Comparison of ENCODE assay signal across 17 mouse cellular contexts in genomic region chr10:54013143-54013791, GRCm38 (mm10).
DNase-seq lines count a peak whose midpoint lies in the region; ATAC-seq lines count a peak whose summit lies in the region.
"Had no signal": no experiment of that assay in that cellular context is flagged by ENCODE, and none has a peak within 500 bp of the region (broad histone marks: within the 10 kb centered on the region; RNA-seq: fewer than 3 reads in every experiment).

No protein-coding gene starts in this region.

- no peak overlapping the region for H3K9ac ChIP-seq in kidney, embryonic 14.5 days (ENCODE audit: low read depth, low read length)
- no peak overlapping the region for H3K9ac ChIP-seq in midbrain, embryonic 14.5 days (replicated peaks; ENCODE audit: low read length)
- no peak overlapping the region for H3K9ac ChIP-seq in midbrain, embryonic 11.5 days (ENCODE audit: low read length)
- no peak overlapping the region for H3K9ac ChIP-seq in midbrain, embryonic 16.5 days (ENCODE audit: low read depth, low read length)
- H3K9ac ChIP-seq: embryonic facial prominence, embryonic 12.5 days; forebrain, embryonic 15.5 days; heart, embryonic 12.5 days; hindbrain, embryonic 15.5 days had no signal

- H3K9me3 ChIP-seq in kidney, embryonic 14.5 days (ENCODE audit: control insufficient read depth, low read length), result no peaks in the 10 kb centered on the region
- no peaks in the 10 kb centered on the region for H3K9me3 ChIP-seq in midbrain, embryonic 14.5 days (ENCODE audit: control insufficient read depth, low read length)
- no peaks in the 10 kb centered on the region for H3K9me3 ChIP-seq in midbrain, embryonic 11.5 days (ENCODE audit: control insufficient read depth, low read length)
- no peaks in the 10 kb centered on the region for H3K9me3 ChIP-seq in midbrain, embryonic 16.5 days (replicated peaks; ENCODE audit: control insufficient read depth, low read length, poor library complexity, severe bottlenecking)
- H3K9me3 ChIP-seq: embryonic facial prominence, embryonic 12.5 days; forebrain, embryonic 15.5 days; heart, embryonic 12.5 days; hindbrain, embryonic 15.5 days had no signal

- DNase-seq in kidney, adult 9 months, result peak; percentile 23
- DNase-seq in midbrain, embryonic 14.5 days, result peak; percentile 61
- no peak for DNase-seq in midbrain, embryonic 11.5 days (ENCODE audit: low spot score, missing footprints)
- DNase-seq in cerebellum, postnatal 25 days, result no peak
- DNase-seq in cerebellum, adult 8-10 months, result no peak
- DNase-seq: adrenal gland, adult 2 months; adrenal gland, postnatal 25 days; cerebellum, adult 2 months; cerebellum, postnatal 14 days; gastrocnemius, postnatal 14 days; heart, postnatal 36 days had no signal

- ATAC-seq in kidney, embryonic 14.5 days (ENCODE audit: low FRiP score, low TSS enrichment), result no peak
- peak; percentile 51; the same call in 1 of the 2 replicates for ATAC-seq in midbrain, embryonic 14.5 days (ENCODE audit: low FRiP score, low TSS enrichment)
- ATAC-seq in midbrain, embryonic 11.5 days (ENCODE audit: low FRiP score), result no peak
- peak; percentile 80 for ATAC-seq in midbrain, embryonic 16.5 days
- ATAC-seq: forebrain, embryonic 15.5 days had no signal

- 78% methylated on average over 11 of the region's 11 CpGs for WGBS in kidney, embryonic 14.5 days
- 59% methylated on average over 11 of the region's 11 CpGs for whole genome bisulfite sequencing in midbrain, embryonic 14.5 days
- WGBS in midbrain, embryonic 11.5 days, result 86% methylated on average over 11 of the region's 11 CpGs
- 56% methylated on average over 11 of the region's 11 CpGs for WGBS in midbrain, embryonic 16.5 days

- H3K36me3 ChIP-seq in kidney, embryonic 14.5 days (ENCODE audit: control insufficient read depth, insufficient read depth, low read length), result no peaks in the 10 kb centered on the region
- H3K36me3 ChIP-seq in midbrain, embryonic 14.5 days (ENCODE audit: control insufficient read depth, insufficient read depth, low read length), result no peaks in the 10 kb centered on the region
- no peaks in the 10 kb centered on the region for H3K36me3 ChIP-seq in midbrain, embryonic 11.5 days (ENCODE audit: control insufficient read depth, insufficient read depth, low read length)
- H3K36me3 ChIP-seq in midbrain, embryonic 16.5 days (ENCODE audit: control insufficient read depth, insufficient read depth, low read length), result no peaks in the 10 kb centered on the region
- H3K36me3 ChIP-seq: embryonic facial prominence, embryonic 12.5 days; forebrain, embryonic 15.5 days; heart, embryonic 12.5 days; hindbrain, embryonic 15.5 days had no signal

- no peak overlapping the region for H3K27ac ChIP-seq in kidney, embryonic 14.5 days (ENCODE audit: low read depth, low read length)
- H3K27ac ChIP-seq in midbrain, embryonic 14.5 days (replicated peaks; ENCODE audit: low read depth, low read length), result peak overlapping the region; percentile 6
- no peak overlapping the region for H3K27ac ChIP-seq in midbrain, embryonic 11.5 days (ENCODE audit: low read depth, low read length)
- H3K27ac ChIP-seq in midbrain, embryonic 16.5 days (ENCODE audit: low read length), result peak overlapping the region; percentile 60
- H3K27ac ChIP-seq: embryonic facial prominence, embryonic 12.5 days; forebrain, embryonic 15.5 days; hindbrain, embryonic 15.5 days had no signal

- no peak overlapping the region for H3K4me3 ChIP-seq in kidney, embryonic 14.5 days (ENCODE audit: low read length)
- H3K4me3 ChIP-seq in midbrain, embryonic 14.5 days (replicated peaks; ENCODE audit: low read depth, low read length), result no peak overlapping the region
- no peak overlapping the region for H3K4me3 ChIP-seq in midbrain, embryonic 11.5 days (ENCODE audit: low read depth, low read length)
- H3K4me3 ChIP-seq in midbrain, embryonic 16.5 days (ENCODE audit: low read depth, low read length), result no peak overlapping the region
- H3K4me3 ChIP-seq: embryonic facial prominence, embryonic 12.5 days; forebrain, embryonic 15.5 days; heart, embryonic 12.5 days; hindbrain, embryonic 15.5 days had no signal

- H3K27me3 ChIP-seq in kidney, embryonic 14.5 days (ENCODE audit: control insufficient read depth, insufficient read depth, low read length), result no peaks in the 10 kb centered on the region
- H3K27me3 ChIP-seq in midbrain, embryonic 14.5 days (ENCODE audit: control insufficient read depth, insufficient read depth, low read length), result no peaks in the 10 kb centered on the region
- H3K27me3 ChIP-seq in midbrain, embryonic 11.5 days (ENCODE audit: control insufficient read depth, insufficient read depth, low read length), result no peaks in the 10 kb centered on the region
- no peaks in the 10 kb centered on the region for H3K27me3 ChIP-seq in midbrain, embryonic 16.5 days (ENCODE audit: control insufficient read depth, insufficient read depth, low read depth, low read length)
- H3K27me3 ChIP-seq: embryonic facial prominence, embryonic 12.5 days; forebrain, embryonic 15.5 days; heart, embryonic 12.5 days; hindbrain, embryonic 15.5 days had no signal

- no peak overlapping the region for H3K4me2 ChIP-seq in kidney, embryonic 14.5 days (replicated peaks; ENCODE audit: low read depth, low read length)
- H3K4me2 ChIP-seq in midbrain, embryonic 14.5 days (ENCODE audit: low read length), result peak overlapping the region; percentile 6; the same call in 1 of the 2 replicates
- H3K4me2 ChIP-seq in midbrain, embryonic 11.5 days, result no peak overlapping the region
- H3K4me2 ChIP-seq in midbrain, embryonic 16.5 days (ENCODE audit: low read length), result peak overlapping the region; percentile 36
- H3K4me2 ChIP-seq: embryonic facial prominence, embryonic 12.5 days; forebrain, embryonic 15.5 days; heart, embryonic 12.5 days; hindbrain, embryonic 15.5 days had no signal

- no peaks in the 10 kb centered on the region for H3K4me1 ChIP-seq in kidney, embryonic 14.5 days (ENCODE audit: control insufficient read depth, insufficient read depth, low read length)
- H3K4me1 ChIP-seq in midbrain, embryonic 14.5 days (ENCODE audit: control insufficient read depth, insufficient read depth, low read length), result 0 out of 2 replicates have a peak, but pooled peaks cover 4% of the 10 kb centered on the region
- H3K4me1 ChIP-seq in midbrain, embryonic 11.5 days (ENCODE audit: control insufficient read depth, insufficient read depth, low read length), result no peaks in the 10 kb centered on the region
- peaks cover 9% of the 10 kb centered on the region for H3K4me1 ChIP-seq in midbrain, embryonic 16.5 days (ENCODE audit: control insufficient read depth, insufficient read depth, low read length)
- H3K4me1 ChIP-seq: embryonic facial prominence, embryonic 12.5 days; forebrain, embryonic 15.5 days; hindbrain, embryonic 15.5 days had no signal

Comparison
In these comparisons a context has a peak if more than half of its experiments do, and no peak if none do; other contexts are left out.
1. DNase-seq: peak in kidney, adult 9 months (single experiment) and midbrain, embryonic 14.5 days (single experiment); none in midbrain, embryonic 11.5 days (single experiment), cerebellum, postnatal 25 days (0 of 2) and cerebellum, adult 8-10 months (single experiment).
2. ATAC-seq: peak in midbrain, embryonic 14.5 days (single experiment) and midbrain, embryonic 16.5 days (single experiment); none in kidney, embryonic 14.5 days (single experiment) and midbrain, embryonic 11.5 days (single experiment).
3. H3K27ac ChIP-seq: peak in midbrain, embryonic 14.5 days (single experiment) and midbrain, embryonic 16.5 days (single experiment); none in kidney, embryonic 14.5 days (single experiment) and midbrain, embryonic 11.5 days (single experiment).
4. H3K4me2 ChIP-seq: peak in midbrain, embryonic 14.5 days (single experiment) and midbrain, embryonic 16.5 days (single experiment); none in kidney, embryonic 14.5 days (single experiment) and midbrain, embryonic 11.5 days (single experiment).